Mouse (Mus musculus) forebrain, embryonic 15.5 days (tissue): ENCODE measurements around the gene Nit1. TPM values are rescaled to one million over a fixed set of nuclear protein-coding genes. Genes with fewer than 3 reads are reported as not detected.
"Not testable (repeated sequence)": the region's sequence is repeated elsewhere in the genome, so short reads cannot be mapped to it uniquely, and the experiment has no call there.

Source experiments
- ATAC-seq: fragments of 200-750 bp; cut with Nextera tagmentation; replicated peaks from 2 replicates; pipeline ENCODE4 v1.8.0; 2017; ENCODE audit warnings: mild to moderate bottlenecking, moderate TSS enrichment, moderate library complexity
- H3K27ac ChIP-seq: fragments of 300-500 bp; sonication (generic); replicated peaks from 2 replicates; pipeline ENCODE4 v1.5.1; 2015; ENCODE audit warnings: mild to moderate bottlenecking, inconsistent platforms
- H3K27me3 ChIP-seq: fragments of 300-500 bp; sonication (generic); 2 replicates; pipeline ENCODE4 v1.6.1; 2015; ENCODE audit warnings: inconsistent platforms
- H3K36me3 ChIP-seq: fragments of 300-500 bp; sonication (generic); 2 replicates; pipeline ENCODE4 v1.6.1; 2015; ENCODE audit warnings: mild to moderate bottlenecking, inconsistent platforms
- H3K4me1 ChIP-seq: fragments of 300-500 bp; sonication (generic); 2 replicates; pipeline ENCODE4 v1.6.1; 2015; ENCODE audit warnings: inconsistent platforms
- H3K4me2 ChIP-seq: fragments of 300-500 bp; sonication (generic); replicated peaks from 2 replicates; pipeline ENCODE4 v1.6.1; 2015; ENCODE audit warnings: mild to moderate bottlenecking, inconsistent platforms
- H3K4me3 ChIP-seq: fragments of 300-500 bp; sonication (generic); 2 replicates; pipeline ENCODE4 v1.5.1; 2015; ENCODE audit warnings: mild to moderate bottlenecking, inconsistent platforms
- H3K9ac ChIP-seq: fragments of 300-500 bp; sonication (generic); replicated peaks from 2 replicates; pipeline ENCODE4 v1.6.1; 2015; ENCODE audit warnings: mild to moderate bottlenecking, inconsistent platforms
- H3K9me3 ChIP-seq: fragments of 300-500 bp; sonication (generic); 2 replicates; pipeline ENCODE4 v1.6.1; 2016; ENCODE audit warnings: inconsistent platforms
- WGBS: fragments of 180-500 bp; shearing (Covaris S2); methylation state at CpG from one replicate; pipeline ENCODE4 v1.1.7; 2015; ENCODE audit warnings: mixed read lengths; 5-methylcytosine and 5-hydroxymethylcytosine counted together
- polyA plus RNA-seq: library from polyadenylated mRNA; unstranded; fragments of >200 nt; fragmentation: Nextera tagmentation; extraction: Ambion mirVana; gene quantifications from 2 replicates; pipeline ENCODE4 v1.2.1, GENCODE M21; 2015

Nit1 gene
- polyA plus RNA-seq, 1 experiment from 2014 or later: 62.0 TPM

DNA sequence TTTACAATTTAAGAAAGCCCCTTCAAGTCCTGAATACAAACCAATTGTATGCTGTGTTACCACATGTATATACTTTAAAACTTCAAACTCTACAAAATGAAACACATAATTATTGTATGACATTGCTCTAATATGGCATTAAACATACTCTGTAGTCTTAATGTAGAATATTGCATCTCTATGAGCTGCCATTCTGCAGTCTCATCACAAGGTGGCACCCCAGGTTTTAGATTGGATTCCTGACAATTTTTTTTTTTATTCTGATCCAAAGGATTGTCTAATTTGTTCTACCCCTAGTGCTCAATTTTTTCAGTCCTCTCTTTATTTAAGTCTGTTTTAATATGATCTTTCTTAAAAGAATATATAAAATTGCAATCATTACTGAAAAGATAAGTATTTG, 24.0 kb downstream of the Nit1 start:
- Histone ChIP-seq H3K4me3 (no peak overlapping the region), H3K4me1 (peaks cover 6% of the 10 kb centered on the region), H3K27ac (no peak overlapping the region), H3K4me2 (no peak overlapping the region), H3K36me3 (0 out of 2 replicates have a peak, but pooled peaks cover 3% of the 10 kb centered on the region), H3K9ac (no peak overlapping the region), H3K9me3 (no peaks in the 10 kb centered on the region), H3K27me3 (no peaks in the 10 kb centered on the region)
- ATAC-seq: no peak

DNA sequence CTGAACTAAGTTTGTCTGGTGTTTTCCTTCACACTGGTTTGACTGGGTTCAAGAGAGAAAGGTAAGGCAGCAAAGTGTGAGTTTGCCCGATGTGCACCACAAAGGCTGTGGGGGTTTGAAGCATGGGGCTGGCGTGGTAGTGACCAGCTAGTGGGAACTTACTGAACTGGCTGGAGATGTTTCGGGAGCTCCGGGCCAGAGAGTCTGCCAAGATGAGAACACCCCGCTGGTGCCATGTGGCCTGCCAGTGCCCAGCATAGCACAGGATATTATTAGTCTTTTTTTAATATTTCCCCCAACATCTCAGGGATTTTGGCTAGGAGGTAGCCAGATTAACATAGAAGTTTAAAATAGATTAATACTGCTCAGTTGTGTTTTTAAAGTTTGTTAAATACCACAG, 25.3 kb downstream of the Nit1 start:
- Histone ChIP-seq H3K36me3 (0 out of 2 replicates have a peak, but pooled peaks cover 3% of the 10 kb centered on the region), H3K27me3 (no peaks in the 10 kb centered on the region), H3K4me1 (no peaks in the 10 kb centered on the region), H3K4me3 (no peak overlapping the region), H3K4me2 (no peak overlapping the region), H3K27ac (no peak overlapping the region), H3K9ac (no peak overlapping the region), H3K9me3 (no peaks in the 10 kb centered on the region)
- WGBS: 12% methylated on average over 5 of the region's 5 CpGs
- ATAC-seq: no peak

DNA sequence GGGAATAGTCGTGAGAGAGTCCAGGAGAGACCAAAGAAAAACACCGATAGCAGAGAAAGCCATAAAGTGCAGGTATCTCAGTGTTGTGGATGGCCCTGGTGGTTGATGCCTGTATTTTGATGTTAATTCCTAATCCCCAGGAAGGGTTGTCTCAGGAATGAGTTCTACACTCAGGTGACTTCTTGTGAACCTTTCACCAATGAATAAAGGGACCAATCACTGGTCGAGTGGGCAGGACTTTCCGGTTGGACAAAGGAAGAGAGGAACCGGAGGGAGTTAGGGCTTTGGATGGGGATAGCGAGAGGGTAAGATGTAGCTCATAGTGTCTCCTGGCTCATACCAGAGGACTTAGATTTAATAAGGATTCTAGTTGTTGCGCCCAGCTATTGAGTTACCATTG, 25.7 kb downstream of the Nit1 start:
- ATAC-seq: no peak
- Histone ChIP-seq H3K27ac (no peak overlapping the region), H3K27me3 (no peaks in the 10 kb centered on the region), H3K9me3 (no peaks in the 10 kb centered on the region), H3K9ac (no peak overlapping the region), H3K4me2 (no peak overlapping the region), H3K36me3 (no peaks in the 10 kb centered on the region), H3K4me1 (no peaks in the 10 kb centered on the region), H3K4me3 (no peak overlapping the region)
- WGBS: 9% methylated on average over 7 of the region's 7 CpGs

DNA sequence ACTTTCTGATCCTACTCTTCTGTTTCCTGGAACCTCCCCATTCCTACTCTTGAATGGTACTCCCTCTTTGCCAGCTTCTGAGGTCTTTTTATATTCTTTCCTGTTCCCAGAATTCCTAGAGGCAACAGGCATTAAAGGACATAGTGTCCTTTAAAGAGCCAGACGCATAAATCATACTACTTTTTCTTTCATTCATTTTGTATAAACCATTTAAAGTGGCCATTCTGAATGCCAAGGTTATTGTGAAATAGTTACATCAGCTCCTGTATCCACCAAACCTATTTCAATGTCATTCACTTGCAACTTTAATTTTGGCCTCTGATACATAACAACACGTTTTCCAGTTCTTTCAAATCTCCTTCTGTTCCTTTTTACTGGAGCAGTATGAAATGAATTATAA, 36.1 kb downstream of the Nit1 start:
- H3K36me3 ChIP-seq: no peaks in the 10 kb centered on the region
- H3K4me1 ChIP-seq: no peaks in the 10 kb centered on the region
- ATAC-seq: no peak
- H3K9ac ChIP-seq: no peak overlapping the region
- H3K4me3 ChIP-seq: no peak overlapping the region
- H3K27ac ChIP-seq: no peak overlapping the region
- no peaks in the 10 kb centered on the region for H3K9me3 ChIP-seq
- no peaks in the 10 kb centered on the region for H3K27me3 ChIP-seq
- H3K4me2 ChIP-seq: no peak overlapping the region
- 78% methylated on average over 2 of the region's 2 CpGs for WGBS

DNA sequence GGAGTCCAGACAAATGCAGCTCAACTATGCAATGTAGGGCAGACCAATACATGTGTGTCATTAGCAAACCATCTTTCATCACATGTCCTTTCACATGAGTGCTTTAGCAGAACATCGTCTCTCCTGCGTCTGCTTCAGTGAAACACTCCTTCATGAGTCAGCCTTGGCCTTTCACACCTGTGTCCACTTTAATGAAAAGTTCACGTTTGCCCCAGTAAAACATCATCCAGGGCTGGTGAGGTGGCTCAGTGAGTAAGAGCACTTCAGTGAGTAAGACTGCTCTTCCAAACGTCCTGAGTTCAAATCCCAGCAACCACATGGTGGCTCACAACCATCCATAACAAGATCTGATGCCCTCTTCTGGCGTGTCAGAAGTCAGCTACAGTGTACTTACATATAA, 39.3 kb downstream of the Nit1 start:
- H3K4me3 ChIP-seq, H3K27me3 ChIP-seq, H3K9ac ChIP-seq, ATAC-seq, H3K4me2 ChIP-seq, H3K4me1 ChIP-seq, H3K36me3 ChIP-seq, H3K27ac ChIP-seq, H3K9me3 ChIP-seq: not testable (repeated sequence)
- 73% methylated on average over 5 of the region's 5 CpGs for WGBS

DNA sequence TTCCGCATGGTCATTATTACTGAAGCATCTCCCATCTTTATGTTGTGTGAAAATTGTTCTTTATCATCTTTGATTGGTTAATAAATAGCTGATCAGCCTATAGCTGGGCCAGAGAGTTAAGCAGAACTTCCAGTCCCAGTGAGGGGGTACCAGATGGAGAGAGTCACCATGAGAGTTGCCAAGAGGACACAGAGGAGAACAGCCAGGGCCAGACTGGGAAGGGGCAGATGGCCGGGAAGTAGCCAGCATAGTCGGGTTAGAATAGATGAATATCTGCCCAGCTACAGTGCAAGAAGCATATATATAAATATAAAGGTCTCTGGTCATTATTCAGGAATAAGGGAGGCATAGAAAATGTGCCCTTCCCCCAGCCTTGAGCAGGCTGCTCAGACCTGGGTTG, 47.2 kb downstream of the Nit1 start:
- H3K9me3 ChIP-seq: no peaks in the 10 kb centered on the region
- WGBS: 65% methylated on average over 3 of the region's 3 CpGs
- no peaks in the 10 kb centered on the region for H3K36me3 ChIP-seq
- no peak overlapping the region for H3K27ac ChIP-seq
- H3K4me2 ChIP-seq: no peak overlapping the region
- H3K4me1 ChIP-seq: peaks cover 8% of the 10 kb centered on the region
- H3K27me3 ChIP-seq: peaks cover 17% of the 10 kb centered on the region; the same call in 1 of the 2 replicates
- no peak overlapping the region for H3K4me3 ChIP-seq
- H3K9ac ChIP-seq: no peak overlapping the region
- ATAC-seq: no peak

DNA sequence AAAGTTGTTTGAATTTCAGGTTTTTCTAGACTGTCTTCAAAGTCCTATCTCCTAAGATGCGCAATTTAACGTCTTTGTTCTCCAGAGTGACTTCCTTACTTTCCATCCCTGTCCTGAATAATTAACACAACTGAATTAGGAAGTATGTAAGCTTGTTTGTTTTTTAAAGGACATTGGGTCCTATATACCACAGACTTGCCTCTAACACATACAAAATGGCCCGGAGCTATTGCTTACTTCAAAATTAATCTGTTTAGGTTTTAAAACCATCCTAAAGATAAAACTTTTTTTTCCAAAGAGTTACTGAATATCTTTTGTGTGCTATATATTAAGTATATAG, 50.4 kb downstream of the Nit1 start:
- 19% methylated on average over 3 of the region's 3 CpGs for WGBS
- Histone ChIP-seq H3K4me3 (peak overlapping the region; percentile 74), H3K27me3 (peaks cover 17% of the 10 kb centered on the region; the same call in 1 of the 2 replicates), H3K9me3 (no peaks in the 10 kb centered on the region), H3K9ac (peak overlapping the region; percentile 85), H3K27ac (peak overlapping the region; percentile 93), H3K36me3 (no peaks in the 10 kb centered on the region), H3K4me1 (peaks cover 9% of the 10 kb centered on the region), H3K4me2 (peak overlapping the region; percentile 65)
- peak; percentile 39 for ATAC-seq

DNA sequence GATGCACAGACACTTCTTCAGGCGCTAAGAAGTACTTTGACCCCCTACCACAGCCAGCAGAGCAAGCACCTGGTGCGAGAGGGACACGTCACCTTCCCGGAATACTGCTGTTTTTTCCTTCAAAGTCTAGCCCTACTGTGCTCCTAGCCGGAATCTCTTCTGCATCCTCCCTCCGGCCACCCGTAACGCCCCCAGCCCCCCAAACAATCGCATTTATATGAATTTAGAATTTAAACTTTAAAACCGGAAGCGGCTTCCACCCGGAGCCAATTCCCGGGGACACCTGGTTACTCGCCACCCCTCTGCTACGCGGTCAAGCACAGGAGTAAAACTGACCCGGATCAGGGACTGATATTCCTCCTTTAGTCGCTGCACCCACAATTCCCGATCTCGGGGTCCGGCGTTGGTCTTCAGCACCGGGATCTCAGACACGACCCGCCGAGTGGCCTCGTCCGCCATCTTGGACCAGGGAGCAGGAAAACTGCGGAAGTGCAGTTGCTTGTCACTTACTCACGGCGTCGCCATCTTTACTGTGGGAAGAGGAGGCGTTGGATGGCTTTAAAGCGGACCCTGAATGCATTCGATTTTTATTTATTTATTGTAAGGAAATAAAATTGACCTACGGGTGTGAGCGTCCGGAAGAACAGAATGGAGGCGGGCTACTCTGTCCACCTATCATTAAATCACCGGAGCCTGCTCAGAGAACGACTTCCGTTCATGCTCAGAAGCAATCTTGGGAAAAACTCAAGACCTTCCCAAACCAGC, 51.0 kb downstream of the Nit1 start, which contains the start of gene Ufc1:
Ufc1 (minus strand) TSS at position 727 of the 765 bp plus-strand sequence.
- Histone ChIP-seq H3K9ac (peak within 1 kb of the TSS; percentile 85), H3K27me3 (peaks cover 17% of the 10 kb centered on the region; the same call in 1 of the 2 replicates), H3K4me3 (peak within 1 kb of the TSS; percentile 74), H3K36me3 (0 out of 2 replicates have a peak, but pooled peaks cover 4% of the 10 kb centered on the region), H3K4me1 (peaks cover 9% of the 10 kb centered on the region), H3K4me2 (peak within 1 kb of the TSS; percentile 65), H3K9me3 (no peaks in the 10 kb centered on the region), H3K27ac (peak within 1 kb of the TSS; percentile 93)
- ATAC-seq: peak; percentile 82
- under 1% methylated on average over 42 of the region's 42 CpGs for WGBS

DNA sequence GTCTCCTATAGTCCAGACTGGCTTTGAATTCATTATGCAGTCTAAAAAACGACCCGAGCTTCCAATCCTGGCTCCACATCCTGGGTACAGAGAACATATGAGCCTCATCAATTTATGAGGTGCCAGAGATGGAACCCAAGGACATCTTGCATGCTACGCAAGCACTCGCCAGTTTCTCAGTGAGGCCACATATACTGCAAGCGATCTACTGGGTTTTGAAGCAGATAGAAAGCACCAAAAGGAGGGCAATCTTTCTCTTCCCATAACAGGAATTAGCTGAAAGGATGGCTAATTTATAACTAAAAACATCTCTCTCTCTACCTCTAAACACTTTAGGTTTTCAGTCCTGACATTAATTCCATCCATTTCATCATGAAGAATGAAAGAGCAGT, 51.5 kb downstream of the Nit1 start:
- ATAC-seq: no peak
- Histone ChIP-seq H3K27me3 (peaks cover 17% of the 10 kb centered on the region; the same call in 1 of the 2 replicates), H3K36me3 (peaks cover 10% of the 10 kb centered on the region; the same call in 1 of the 2 replicates), H3K27ac (peak overlapping the region; percentile 93), H3K4me2 (peak overlapping the region; percentile 65), H3K9me3 (no peaks in the 10 kb centered on the region), H3K9ac (peak overlapping the region; percentile 85), H3K4me1 (peaks cover 9% of the 10 kb centered on the region), H3K4me3 (peak overlapping the region; percentile 74)
- 37% methylated on average over 5 of the region's 5 CpGs for WGBS

DNA sequence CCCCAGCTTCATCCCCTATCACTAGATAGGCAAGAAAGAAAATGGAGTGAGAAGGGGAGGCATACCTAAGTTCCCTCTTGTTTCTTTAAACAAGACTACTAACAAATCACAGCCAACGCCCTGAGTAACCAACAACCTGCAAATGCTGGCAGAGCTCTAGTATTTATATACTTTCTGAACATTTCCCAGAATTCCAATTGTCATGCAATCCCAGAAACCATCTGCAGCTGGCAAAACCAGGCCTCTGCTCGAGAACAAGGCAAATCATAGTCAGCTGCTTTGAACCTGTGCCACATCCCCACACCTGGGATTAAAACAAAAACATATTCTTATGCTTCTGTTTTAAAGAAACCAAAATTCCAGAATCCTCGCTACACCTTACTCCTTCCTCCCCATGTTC, 52.1 kb downstream of the Nit1 start:
- ATAC-seq: no peak
- H3K4me2 ChIP-seq: peak overlapping the region; percentile 65; the same call in 1 of the 2 replicates
- H3K27me3 ChIP-seq: peaks cover 14% of the 10 kb centered on the region; the same call in 1 of the 2 replicates
- H3K4me3 ChIP-seq: peak overlapping the region; percentile 74
- 91% methylated on average over 3 of the region's 3 CpGs for WGBS
- H3K4me1 ChIP-seq: peaks cover 10% of the 10 kb centered on the region
- peaks cover 14% of the 10 kb centered on the region; the same call in 1 of the 2 replicates for H3K36me3 ChIP-seq
- H3K27ac ChIP-seq: no peak overlapping the region
- 0 out of 2 replicates have a peak overlapping the region, but pooled peaks have one; percentile 85 for H3K9ac ChIP-seq
- no peaks in the 10 kb centered on the region for H3K9me3 ChIP-seq

DNA sequence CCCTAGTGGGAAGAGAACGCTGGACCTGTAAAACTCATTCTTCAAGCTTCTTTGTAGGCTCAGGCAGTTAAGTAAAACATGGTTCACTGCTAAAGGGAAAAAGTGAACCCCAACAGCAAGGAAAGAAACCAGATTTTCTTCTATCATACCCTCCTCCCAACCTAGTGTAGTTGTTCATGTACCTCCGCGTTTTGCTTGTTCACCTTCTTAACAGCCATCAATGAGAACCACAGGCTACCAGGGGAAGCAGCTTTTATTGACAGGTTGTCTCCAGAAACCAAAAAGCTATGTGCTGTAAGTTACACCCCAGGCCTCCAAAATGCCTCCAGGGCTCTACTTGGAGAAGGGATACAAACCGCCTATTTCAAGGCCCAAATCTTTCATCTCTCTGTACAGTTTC, 57.1 kb downstream of the Nit1 start:
- H3K9me3 ChIP-seq: no peaks in the 10 kb centered on the region
- peaks cover 30% of the 10 kb centered on the region for H3K36me3 ChIP-seq
- WGBS: 65% methylated on average over 4 of the region's 4 CpGs
- peak overlapping the region; percentile 88; the same call in 1 of the 2 replicates for H3K9ac ChIP-seq
- H3K4me3 ChIP-seq: peak overlapping the region; percentile 74; the same call in 1 of the 2 replicates
- H3K27ac ChIP-seq: peak overlapping the region; percentile 92
- peaks cover 29% of the 10 kb centered on the region for H3K4me1 ChIP-seq
- H3K4me2 ChIP-seq: peak overlapping the region; percentile 52
- H3K27me3 ChIP-seq: no peaks in the 10 kb centered on the region
- ATAC-seq: no peak
